Mouse (Mus musculus): ENCODE results near the gene Tmpo. TPM values are rescaled to one million over a fixed set of nuclear protein-coding genes. Genes with fewer than 3 reads are reported as not detected.

Gene Tmpo
- polyA plus RNA-seq, 2 experiments, result 239 to 340 TPM

- no peak overlapping the region for H3K4me3 ChIP-seq (replicated peaks; ENCODE audit: low read length)
- DNase-seq (ENCODE audit: low spot score) (no peak), ATAC-seq (ENCODE audit: low FRiP score, low read depth) (no peak)
- H3K9me3 ChIP-seq (ENCODE audit: control insufficient read depth, low read length), result no peaks in the 10 kb centered on the region
- H3K36me3 ChIP-seq (ENCODE audit: control insufficient read depth, insufficient read depth, low read length), result peaks cover 25% of the 10 kb centered on the region
- TF ChIP-seq POLR2A (IDR thresholded peaks at IDR 0.05; ENCODE audit: borderline replicate concordance, extremely low read depth, insufficient read depth, insufficient read length), result no peak
- H3K27ac ChIP-seq (replicated peaks; ENCODE audit: low read depth, low read length), result no peak overlapping the region
- H3K4me2 ChIP-seq (replicated peaks; ENCODE audit: low read depth, low read length, severe bottlenecking), result no peak overlapping the region
- H3K4me1 ChIP-seq (ENCODE audit: control insufficient read depth, insufficient read depth, low read length), result no peaks in the 10 kb centered on the region
- no peaks in the 10 kb centered on the region for H3K27me3 ChIP-seq (ENCODE audit: control insufficient read depth, insufficient read depth, low read length)
- no peak overlapping the region for H3K9ac ChIP-seq (ENCODE audit: low read depth, low read length, severe bottlenecking)
- 72% methylated on average over 10 of the region's 10 CpGs for WGBS
Observed at GRCm38 (mm10) chr10:91142654-91143191, 38.4 kb downstream of the Tmpo start.

- ATAC-seq (ENCODE audit: low FRiP score, low read depth) (no peak), DNase-seq (ENCODE audit: low spot score) (peak; percentile 79)
- peaks cover 15% of the 10 kb centered on the region for H3K36me3 ChIP-seq (ENCODE audit: control insufficient read depth, insufficient read depth, low read length)
- 34% methylated on average over 2 of the region's 2 CpGs for WGBS
- no peak overlapping the region for H3K27ac ChIP-seq (replicated peaks; ENCODE audit: low read depth, low read length)
- H3K27me3 ChIP-seq (ENCODE audit: control insufficient read depth, insufficient read depth, low read length), result no peaks in the 10 kb centered on the region
- no peak overlapping the region for H3K9ac ChIP-seq (ENCODE audit: low read depth, low read length, severe bottlenecking)
- no peaks in the 10 kb centered on the region for H3K9me3 ChIP-seq (ENCODE audit: control insufficient read depth, low read length)
- H3K4me2 ChIP-seq (replicated peaks; ENCODE audit: low read depth, low read length, severe bottlenecking), result no peak overlapping the region
- H3K4me3 ChIP-seq (replicated peaks; ENCODE audit: low read length), result no peak overlapping the region
- no peak for TF ChIP-seq POLR2A (IDR thresholded peaks at IDR 0.05; ENCODE audit: borderline replicate concordance, extremely low read depth, insufficient read depth, insufficient read length)
- no peaks in the 10 kb centered on the region for H3K4me1 ChIP-seq (ENCODE audit: control insufficient read depth, insufficient read depth, low read length)
Observed at GRCm38 (mm10) chr10:91141564-91141963, 39.6 kb downstream of the Tmpo start.

GRCm38 (mm10) chr10:91139148-91139766 is 41.9 kb downstream of the Tmpo start:
- Histone ChIP-seq H3K9me3 (ENCODE audit: control insufficient read depth, low read length) (no peaks in the 10 kb centered on the region), H3K36me3 (ENCODE audit: control insufficient read depth, insufficient read depth, low read length) (no peaks in the 10 kb centered on the region), H3K4me3 (replicated peaks; ENCODE audit: low read length) (no peak overlapping the region), H3K27ac (replicated peaks; ENCODE audit: low read depth, low read length) (no peak overlapping the region), H3K4me2 (replicated peaks; ENCODE audit: low read depth, low read length, severe bottlenecking) (no peak overlapping the region), H3K4me1 (ENCODE audit: control insufficient read depth, insufficient read depth, low read length) (no peaks in the 10 kb centered on the region), H3K9ac (ENCODE audit: low read depth, low read length, severe bottlenecking) (no peak overlapping the region), H3K27me3 (ENCODE audit: control insufficient read depth, insufficient read depth, low read length) (no peaks in the 10 kb centered on the region)
- DNase-seq (ENCODE audit: low spot score) (no peak), ATAC-seq (ENCODE audit: low FRiP score, low read depth) (no peak)
- TF ChIP-seq POLR2A (IDR thresholded peaks at IDR 0.05; ENCODE audit: borderline replicate concordance, extremely low read depth, insufficient read depth, insufficient read length), result no peak
- 89% methylated on average over 14 of the region's 14 CpGs for WGBS

- Histone ChIP-seq H3K36me3 (ENCODE audit: control insufficient read depth, insufficient read depth, low read length) (no peaks in the 10 kb centered on the region), H3K4me2 (replicated peaks; ENCODE audit: low read depth, low read length, severe bottlenecking) (no peak overlapping the region), H3K27ac (replicated peaks; ENCODE audit: low read depth, low read length) (no peak overlapping the region), H3K9ac (ENCODE audit: low read depth, low read length, severe bottlenecking) (no peak overlapping the region), H3K27me3 (ENCODE audit: control insufficient read depth, insufficient read depth, low read length) (no peaks in the 10 kb centered on the region), H3K4me3 (replicated peaks; ENCODE audit: low read length) (no peak overlapping the region), H3K9me3 (ENCODE audit: control insufficient read depth, low read length) (no peaks in the 10 kb centered on the region), H3K4me1 (ENCODE audit: control insufficient read depth, insufficient read depth, low read length) (no peaks in the 10 kb centered on the region)
- WGBS, result 77% methylated on average over 3 of the region's 3 CpGs
- DNase-seq (ENCODE audit: low spot score) (no peak), ATAC-seq (ENCODE audit: low FRiP score, low read depth) (no peak)
- no peak for TF ChIP-seq POLR2A (IDR thresholded peaks at IDR 0.05; ENCODE audit: borderline replicate concordance, extremely low read depth, insufficient read depth, insufficient read length)
Observed at GRCm38 (mm10) chr10:91138317-91138716, 42.8 kb downstream of the Tmpo start.

GRCm38 (mm10) chr10:91137400-91137799 is 43.7 kb downstream of the Tmpo start:
- TF ChIP-seq POLR2A (IDR thresholded peaks at IDR 0.05; ENCODE audit: borderline replicate concordance, extremely low read depth, insufficient read depth, insufficient read length), result no peak
- Histone ChIP-seq H3K9me3 (ENCODE audit: control insufficient read depth, low read length) (no peaks in the 10 kb centered on the region), H3K4me3 (replicated peaks; ENCODE audit: low read length) (no peak overlapping the region), H3K27ac (replicated peaks; ENCODE audit: low read depth, low read length) (no peak overlapping the region), H3K4me2 (replicated peaks; ENCODE audit: low read depth, low read length, severe bottlenecking) (no peak overlapping the region), H3K9ac (ENCODE audit: low read depth, low read length, severe bottlenecking) (no peak overlapping the region), H3K36me3 (ENCODE audit: control insufficient read depth, insufficient read depth, low read length) (no peaks in the 10 kb centered on the region), H3K4me1 (ENCODE audit: control insufficient read depth, insufficient read depth, low read length) (no peaks in the 10 kb centered on the region), H3K27me3 (ENCODE audit: control insufficient read depth, insufficient read depth, low read length) (no peaks in the 10 kb centered on the region)
- 78% methylated on average over 9 of the region's 9 CpGs for WGBS
- no peak for ATAC-seq (ENCODE audit: low FRiP score, low read depth)
- no peak for DNase-seq (ENCODE audit: low spot score)

All from limb, embryonic 14.5 days (tissue).